Mouse (Mus musculus) spleen, adult 2 months (tissue): ENCODE data around the gene Adcy2.

ENCODE experiments used
- CTCF ChIP-seq: fragments of 200-500 bp; IDR thresholded peaks from 2 replicates; pipeline ENCODE4 v1.5.1; 2011; ENCODE audit warnings: mild to moderate bottlenecking, inconsistent platforms; ENCODE audit not compliant: insufficient read depth, insufficient read length, insufficient replicate concordance; ENCODE audit errors: extremely low read depth
- POLR2A ChIP-seq: fragments of 200-500 bp; IDR thresholded peaks from 2 replicates; pipeline ENCODE4 v1.6.1; 2011; ENCODE audit warnings: low read depth, low read length, inconsistent platforms

DNA sequence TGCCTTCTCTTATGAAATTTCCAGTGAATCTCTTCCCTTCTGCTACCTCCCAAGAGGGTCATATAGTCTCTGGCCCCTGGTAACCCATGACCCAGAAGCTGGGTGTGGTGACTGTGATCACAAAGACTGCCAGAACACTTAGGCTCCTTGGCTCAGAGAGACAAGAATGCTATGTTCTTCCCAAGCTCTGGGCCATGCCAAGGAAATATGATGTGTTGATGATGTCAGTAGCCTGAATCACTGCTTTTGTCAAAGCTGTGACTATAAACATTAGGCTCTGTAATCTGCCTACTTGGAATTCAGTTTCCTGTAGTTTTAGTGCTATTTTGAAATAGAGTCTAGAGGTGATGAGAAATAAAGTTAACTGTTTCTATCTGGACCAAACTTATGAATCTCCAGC is 206.1 kb downstream of the Adcy2 start:
- no peak for TF ChIP-seq CTCF
- TF ChIP-seq POLR2A, result no peak
